Mouse (Mus musculus): ENCODE measurements around the gene Fam196a. TPM values are rescaled to one million over a fixed set of nuclear protein-coding genes. Genes with fewer than 3 reads are reported as not detected.

Fam196a gene
- total and polyA plus RNA-seq, 2 experiments, result not detected

- no peaks in the 10 kb centered on the region for H3K27me3 ChIP-seq (ENCODE audit: control insufficient read depth, insufficient read depth, low read length)
- H3K4me1 ChIP-seq (ENCODE audit: control insufficient read depth, insufficient read depth, low read length), result no peaks in the 10 kb centered on the region
- DNase-seq (ENCODE audit: extremely low read depth, low read depth, low spot score), result no peak
- no peaks in the 10 kb centered on the region for H3K36me3 ChIP-seq (ENCODE audit: control insufficient read depth, insufficient read depth, low read length)
- no peaks in the 10 kb centered on the region for H3K79me2 ChIP-seq (ENCODE audit: control insufficient read depth, insufficient read depth, low read length)
- WGBS, result 91% methylated on average over 2 of the region's 2 CpGs
- no peak overlapping the region for H3K4me3 ChIP-seq (ENCODE audit: insufficient read depth, low read depth, low read length)
- TF ChIP-seq POLR2A (IDR thresholded peaks at IDR 0.05; ENCODE audit: extremely low read depth, insufficient read depth, low read length) (no peak), CTCF (IDR thresholded peaks at IDR 0.05; ENCODE audit: low read depth, low read length) (no peak)
- no peak overlapping the region for H3K9ac ChIP-seq (ENCODE audit: low read depth, low read length)
- H3K27ac ChIP-seq (replicated peaks; ENCODE audit: insufficient read depth, low read depth, low read length), result no peak overlapping the region
These were observed 38.8 kb downstream of the Fam196a start for GRCm38 (mm10) chr7:134899462-134899861.

GRCm38 (mm10) chr7:134894604-134895003 lies 43.6 kb downstream of the Fam196a start:
- Histone ChIP-seq H3K4me3 (ENCODE audit: insufficient read depth, low read depth, low read length) (no peak overlapping the region), H3K27me3 (ENCODE audit: control insufficient read depth, insufficient read depth, low read length) (no peaks in the 10 kb centered on the region), H3K79me2 (ENCODE audit: control insufficient read depth, insufficient read depth, low read length) (no peaks in the 10 kb centered on the region), H3K27ac (replicated peaks; ENCODE audit: insufficient read depth, low read depth, low read length) (no peak overlapping the region), H3K36me3 (ENCODE audit: control insufficient read depth, insufficient read depth, low read length) (no peaks in the 10 kb centered on the region), H3K4me1 (ENCODE audit: control insufficient read depth, insufficient read depth, low read length) (no peaks in the 10 kb centered on the region), H3K9ac (ENCODE audit: low read depth, low read length) (no peak overlapping the region)
- no peak for DNase-seq (ENCODE audit: extremely low read depth, low read depth, low spot score)
- TF ChIP-seq POLR2A (IDR thresholded peaks at IDR 0.05; ENCODE audit: extremely low read depth, insufficient read depth, low read length) (no peak), CTCF (IDR thresholded peaks at IDR 0.05; ENCODE audit: low read depth, low read length) (no peak)
- 80% methylated on average over 2 of the region's 2 CpGs for WGBS

- Histone ChIP-seq H3K36me3 (ENCODE audit: control insufficient read depth, insufficient read depth, low read length) (no peaks in the 10 kb centered on the region), H3K4me3 (ENCODE audit: insufficient read depth, low read depth, low read length) (no peak overlapping the region), H3K27ac (replicated peaks; ENCODE audit: insufficient read depth, low read depth, low read length) (no peak overlapping the region), H3K4me1 (ENCODE audit: control insufficient read depth, insufficient read depth, low read length) (no peaks in the 10 kb centered on the region), H3K9ac (ENCODE audit: low read depth, low read length) (no peak overlapping the region), H3K79me2 (ENCODE audit: control insufficient read depth, insufficient read depth, low read length) (no peaks in the 10 kb centered on the region), H3K27me3 (ENCODE audit: control insufficient read depth, insufficient read depth, low read length) (no peaks in the 10 kb centered on the region)
- WGBS, result 87% methylated on average over 4 of the region's 4 CpGs
- TF ChIP-seq POLR2A (IDR thresholded peaks at IDR 0.05; ENCODE audit: extremely low read depth, insufficient read depth, low read length), result no peak
- no peak for TF ChIP-seq CTCF (IDR thresholded peaks at IDR 0.05; ENCODE audit: low read depth, low read length)
- DNase-seq (ENCODE audit: extremely low read depth, low read depth, low spot score), result peak; percentile 3
These were observed 45.3 kb downstream of the Fam196a start for GRCm38 (mm10) chr7:134892972-134893371.

- Histone ChIP-seq H3K79me2 (ENCODE audit: control insufficient read depth, insufficient read depth, low read length) (no peaks in the 10 kb centered on the region), H3K36me3 (ENCODE audit: control insufficient read depth, insufficient read depth, low read length) (no peaks in the 10 kb centered on the region), H3K27ac (replicated peaks; ENCODE audit: insufficient read depth, low read depth, low read length) (no peak overlapping the region), H3K4me3 (ENCODE audit: insufficient read depth, low read depth, low read length) (no peak overlapping the region), H3K4me1 (ENCODE audit: control insufficient read depth, insufficient read depth, low read length) (no peaks in the 10 kb centered on the region), H3K9ac (ENCODE audit: low read depth, low read length) (no peak overlapping the region), H3K27me3 (ENCODE audit: control insufficient read depth, insufficient read depth, low read length) (no peaks in the 10 kb centered on the region)
- no peak for TF ChIP-seq POLR2A (IDR thresholded peaks at IDR 0.05; ENCODE audit: extremely low read depth, insufficient read depth, low read length)
- no peak for TF ChIP-seq CTCF (IDR thresholded peaks at IDR 0.05; ENCODE audit: low read depth, low read length)
- DNase-seq (ENCODE audit: extremely low read depth, low read depth, low spot score), result no peak
- WGBS, result 94% methylated on average over 13 of the region's 13 CpGs
These were observed 45.8 kb downstream of the Fam196a start for GRCm38 (mm10) chr7:134892449-134892871.

- Histone ChIP-seq H3K4me1 (ENCODE audit: control insufficient read depth, insufficient read depth, low read length) (no peaks in the 10 kb centered on the region), H3K4me3 (ENCODE audit: insufficient read depth, low read depth, low read length) (no peak overlapping the region), H3K9ac (ENCODE audit: low read depth, low read length) (no peak overlapping the region), H3K36me3 (ENCODE audit: control insufficient read depth, insufficient read depth, low read length) (peaks cover 3% of the 10 kb centered on the region), H3K27ac (replicated peaks; ENCODE audit: insufficient read depth, low read depth, low read length) (no peak overlapping the region), H3K79me2 (ENCODE audit: control insufficient read depth, insufficient read depth, low read length) (no peaks in the 10 kb centered on the region), H3K27me3 (ENCODE audit: control insufficient read depth, insufficient read depth, low read length) (no peaks in the 10 kb centered on the region)
- TF ChIP-seq POLR2A (IDR thresholded peaks at IDR 0.05; ENCODE audit: extremely low read depth, insufficient read depth, low read length) (no peak), CTCF (IDR thresholded peaks at IDR 0.05; ENCODE audit: low read depth, low read length) (no peak)
- WGBS, result 86% methylated on average over 6 of the region's 6 CpGs
- DNase-seq (ENCODE audit: extremely low read depth, low read depth, low spot score), result no peak
These were observed 54.7 kb downstream of the Fam196a start for GRCm38 (mm10) chr7:134883516-134883915.

- Histone ChIP-seq H3K4me1 (ENCODE audit: control insufficient read depth, insufficient read depth, low read length) (no peaks in the 10 kb centered on the region), H3K27ac (replicated peaks; ENCODE audit: insufficient read depth, low read depth, low read length) (no peak overlapping the region), H3K79me2 (ENCODE audit: control insufficient read depth, insufficient read depth, low read length) (no peaks in the 10 kb centered on the region), H3K9ac (ENCODE audit: low read depth, low read length) (no peak overlapping the region), H3K36me3 (ENCODE audit: control insufficient read depth, insufficient read depth, low read length) (peaks cover 12% of the 10 kb centered on the region), H3K4me3 (ENCODE audit: insufficient read depth, low read depth, low read length) (no peak overlapping the region), H3K27me3 (ENCODE audit: control insufficient read depth, insufficient read depth, low read length) (no peaks in the 10 kb centered on the region)
- WGBS, result 66% methylated on average over 6 of the region's 6 CpGs
- peak; percentile 23 for DNase-seq (ENCODE audit: extremely low read depth, low read depth, low spot score)
- no peak for TF ChIP-seq POLR2A (IDR thresholded peaks at IDR 0.05; ENCODE audit: extremely low read depth, insufficient read depth, low read length)
- no peak for TF ChIP-seq CTCF (IDR thresholded peaks at IDR 0.05; ENCODE audit: low read depth, low read length)
These were observed 57.8 kb downstream of the Fam196a start for GRCm38 (mm10) chr7:134880431-134880830.

Measured in liver, adult 2 months (tissue).